Mouse (Mus musculus): ENCODE data around the gene Gm10974. TPM values are rescaled to one million over a fixed set of nuclear protein-coding genes. Genes with fewer than 3 reads are reported as not detected.

Gm10974 gene
- total and polyA plus RNA-seq, 3 experiments, result not detected

DNA sequence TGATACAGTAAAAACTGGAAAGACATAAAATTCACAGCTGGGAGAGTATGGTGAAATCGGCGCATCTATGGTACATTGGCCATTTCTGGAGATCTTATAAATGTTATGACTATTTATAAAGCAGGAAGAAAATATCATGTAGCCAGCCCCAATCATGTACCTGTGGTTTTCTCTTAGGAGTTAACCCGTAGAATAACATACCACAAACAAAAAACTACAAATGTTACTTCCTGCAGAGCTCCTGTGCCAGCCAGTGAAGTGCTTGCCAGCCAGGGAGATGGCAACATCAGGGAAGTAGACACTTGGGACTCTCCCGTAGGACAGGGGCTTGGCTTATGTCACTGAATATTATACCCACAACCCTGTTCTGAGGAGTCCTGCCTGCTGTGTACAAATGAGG, 14.6 kb upstream of the Gm10974 start:
- no peaks in the 10 kb centered on the region for H3K9me3 ChIP-seq (replicated peaks)
- no peak for TF ChIP-seq GATA2 (IDR thresholded peaks at IDR 0.05; ENCODE audit: borderline replicate concordance, low read depth, low read length)
- no peak for TF ChIP-seq POLR2AphosphoS5 (IDR thresholded peaks at IDR 0.05; ENCODE audit: insufficient replicate concordance, low read depth, low read length)
- no peak for TF ChIP-seq GATA1 (IDR thresholded peaks at IDR 0.05; ENCODE audit: borderline replicate concordance, low read length)
- TF ChIP-seq TAL1 (conservative IDR thresholded peaks at IDR 0.05; ENCODE audit: low read depth, low read length), result no peak
- TF ChIP-seq CTCF (IDR thresholded peaks at IDR 0.05; ENCODE audit: low read depth, low read length), result no peak
- no peaks in the 10 kb centered on the region for H3K36me3 ChIP-seq (replicated peaks)
- DNase-seq (ENCODE audit: low spot score), result no peak
- no peaks in the 10 kb centered on the region for H3K27me3 ChIP-seq (ENCODE audit: insufficient read depth, low read length)
- no peak for ATAC-seq (ENCODE audit: extremely low read depth, insufficient number of reproducible peaks, low FRiP score, poor library complexity, severe bottlenecking)
- no peak overlapping the region for H3K4me3 ChIP-seq (ENCODE audit: low read depth, low read length)
- H3K4me1 ChIP-seq (ENCODE audit: insufficient read depth, low read depth, low read length), result no peaks in the 10 kb centered on the region; the same call in 1 of the 2 replicates

DNA sequence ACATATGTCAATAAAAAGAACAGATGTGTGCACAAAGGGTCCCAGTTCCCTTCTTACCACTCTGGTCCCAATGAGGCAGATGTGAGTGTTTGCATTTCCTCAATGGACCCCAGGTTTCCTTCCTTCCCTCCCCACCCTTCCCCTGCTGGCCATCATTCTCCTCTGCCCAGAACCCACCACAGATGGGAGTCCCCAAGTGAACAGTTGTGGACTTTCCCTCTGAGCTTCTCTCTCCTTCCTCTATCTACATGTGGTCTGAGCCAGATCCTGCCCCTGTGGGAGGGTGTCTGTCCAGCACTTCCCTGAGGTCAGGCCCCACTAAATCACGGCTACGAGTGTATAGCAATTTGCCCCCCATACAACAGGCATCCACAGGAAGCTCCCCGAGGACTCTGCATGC, 10.8 kb upstream of the Gm10974 start:
- no peaks in the 10 kb centered on the region for H3K27me3 ChIP-seq (ENCODE audit: insufficient read depth, low read length)
- no peak overlapping the region for H3K4me3 ChIP-seq (ENCODE audit: low read depth, low read length)
- no peaks in the 10 kb centered on the region for H3K36me3 ChIP-seq (replicated peaks)
- peaks cover 2% of the 10 kb centered on the region for H3K4me1 ChIP-seq (ENCODE audit: insufficient read depth, low read depth, low read length)
- DNase-seq (ENCODE audit: low spot score), result no peak
- no peak for TF ChIP-seq GATA2 (IDR thresholded peaks at IDR 0.05; ENCODE audit: borderline replicate concordance, low read depth, low read length)
- TF ChIP-seq GATA1 (IDR thresholded peaks at IDR 0.05; ENCODE audit: borderline replicate concordance, low read length), result no peak
- TF ChIP-seq CTCF (IDR thresholded peaks at IDR 0.05; ENCODE audit: low read depth, low read length), result no peak
- TF ChIP-seq POLR2AphosphoS5 (IDR thresholded peaks at IDR 0.05; ENCODE audit: insufficient replicate concordance, low read depth, low read length), result no peak
- TF ChIP-seq TAL1 (conservative IDR thresholded peaks at IDR 0.05; ENCODE audit: low read depth, low read length), result no peak
- ATAC-seq (ENCODE audit: extremely low read depth, insufficient number of reproducible peaks, low FRiP score, poor library complexity, severe bottlenecking), result no peak
- H3K9me3 ChIP-seq (replicated peaks), result no peaks in the 10 kb centered on the region

GRCm38 (mm10) chr7:66355791-66356522, 9.7 kb upstream of the Gm10974 start:
- no peaks in the 10 kb centered on the region for H3K36me3 ChIP-seq (replicated peaks)
- no peaks in the 10 kb centered on the region for H3K27me3 ChIP-seq (ENCODE audit: insufficient read depth, low read length)
- H3K4me1 ChIP-seq (ENCODE audit: insufficient read depth, low read depth, low read length), result peaks cover 2% of the 10 kb centered on the region; the same call in 1 of the 2 replicates
- H3K4me3 ChIP-seq (ENCODE audit: low read depth, low read length), result no peak overlapping the region
- H3K9me3 ChIP-seq (replicated peaks), result 0 out of 2 replicates have a peak, but pooled peaks cover 3% of the 10 kb centered on the region
- TF ChIP-seq GATA1 (IDR thresholded peaks at IDR 0.05; ENCODE audit: borderline replicate concordance, low read length) (no peak), CTCF (IDR thresholded peaks at IDR 0.05; ENCODE audit: low read depth, low read length) (no peak), GATA2 (IDR thresholded peaks at IDR 0.05; ENCODE audit: borderline replicate concordance, low read depth, low read length) (no peak), POLR2AphosphoS5 (IDR thresholded peaks at IDR 0.05; ENCODE audit: insufficient replicate concordance, low read depth, low read length) (no peak), TAL1 (conservative IDR thresholded peaks at IDR 0.05; ENCODE audit: low read depth, low read length) (no peak)
- no peak for ATAC-seq (ENCODE audit: extremely low read depth, insufficient number of reproducible peaks, low FRiP score, poor library complexity, severe bottlenecking)
- DNase-seq (ENCODE audit: low spot score), result no peak

GRCm38 (mm10) chr7:66358461-66358860, 7.2 kb upstream of the Gm10974 start:
- Histone ChIP-seq H3K36me3 (replicated peaks) (no peaks in the 10 kb centered on the region), H3K9me3 (replicated peaks) (peaks cover 17% of the 10 kb centered on the region), H3K4me3 (ENCODE audit: low read depth, low read length) (no peak overlapping the region), H3K27me3 (ENCODE audit: insufficient read depth, low read length) (peaks cover 2% of the 10 kb centered on the region; the same call in 1 of the 2 replicates), H3K4me1 (ENCODE audit: insufficient read depth, low read depth, low read length) (peaks cover 2% of the 10 kb centered on the region; the same call in 1 of the 2 replicates)
- DNase-seq (ENCODE audit: low spot score) (no peak), ATAC-seq (ENCODE audit: extremely low read depth, insufficient number of reproducible peaks, low FRiP score, poor library complexity, severe bottlenecking) (no peak)
- no peak for TF ChIP-seq GATA2 (IDR thresholded peaks at IDR 0.05; ENCODE audit: borderline replicate concordance, low read depth, low read length)
- no peak for TF ChIP-seq CTCF (IDR thresholded peaks at IDR 0.05; ENCODE audit: low read depth, low read length)
- TF ChIP-seq POLR2AphosphoS5 (IDR thresholded peaks at IDR 0.05; ENCODE audit: insufficient replicate concordance, low read depth, low read length), result no peak
- no peak for TF ChIP-seq TAL1 (conservative IDR thresholded peaks at IDR 0.05; ENCODE audit: low read depth, low read length)
- TF ChIP-seq GATA1 (IDR thresholded peaks at IDR 0.05; ENCODE audit: borderline replicate concordance, low read length), result no peak

GRCm38 (mm10) chr7:66359044-66359443, 6.7 kb upstream of the Gm10974 start:
- no peak for DNase-seq (ENCODE audit: low spot score)
- H3K4me3 ChIP-seq (ENCODE audit: low read depth, low read length), result no peak overlapping the region
- H3K4me1 ChIP-seq (ENCODE audit: insufficient read depth, low read depth, low read length), result peaks cover 2% of the 10 kb centered on the region; the same call in 1 of the 2 replicates
- no peaks in the 10 kb centered on the region for H3K36me3 ChIP-seq (replicated peaks)
- no peak for ATAC-seq (ENCODE audit: extremely low read depth, insufficient number of reproducible peaks, low FRiP score, poor library complexity, severe bottlenecking)
- no peak for TF ChIP-seq GATA1 (IDR thresholded peaks at IDR 0.05; ENCODE audit: borderline replicate concordance, low read length)
- no peak for TF ChIP-seq CTCF (IDR thresholded peaks at IDR 0.05; ENCODE audit: low read depth, low read length)
- TF ChIP-seq GATA2 (IDR thresholded peaks at IDR 0.05; ENCODE audit: borderline replicate concordance, low read depth, low read length), result no peak
- TF ChIP-seq TAL1 (conservative IDR thresholded peaks at IDR 0.05; ENCODE audit: low read depth, low read length), result no peak
- no peak for TF ChIP-seq POLR2AphosphoS5 (IDR thresholded peaks at IDR 0.05; ENCODE audit: insufficient replicate concordance, low read depth, low read length)
- peaks cover 17% of the 10 kb centered on the region for H3K9me3 ChIP-seq (replicated peaks)
- peaks cover 2% of the 10 kb centered on the region; the same call in 1 of the 2 replicates for H3K27me3 ChIP-seq (ENCODE audit: insufficient read depth, low read length)

GRCm38 (mm10) chr7:66364491-66364890, 1.2 kb upstream of the Gm10974 start:
- Histone ChIP-seq H3K4me3 (ENCODE audit: low read depth, low read length) (no peak overlapping the region), H3K36me3 (replicated peaks) (no peaks in the 10 kb centered on the region)

More at GRCm38 (mm10) chr7:66364491-66364890, 1.2 kb upstream of the Gm10974 start:
- DNase-seq (ENCODE audit: low spot score), result no peak
- TF ChIP-seq POLR2AphosphoS5 (IDR thresholded peaks at IDR 0.05; ENCODE audit: insufficient replicate concordance, low read depth, low read length), result no peak
- peaks cover 2% of the 10 kb centered on the region; the same call in 1 of the 2 replicates for H3K27me3 ChIP-seq (ENCODE audit: insufficient read depth, low read length)
- ATAC-seq (ENCODE audit: extremely low read depth, insufficient number of reproducible peaks, low FRiP score, poor library complexity, severe bottlenecking), result no peak
- H3K4me1 ChIP-seq (ENCODE audit: insufficient read depth, low read depth, low read length), result no peaks in the 10 kb centered on the region
- peaks cover 17% of the 10 kb centered on the region for H3K9me3 ChIP-seq (replicated peaks)

All from G1E (cell line).